ENCODE assay signal across 16 mouse cellular contexts in the genomic region with DNA sequence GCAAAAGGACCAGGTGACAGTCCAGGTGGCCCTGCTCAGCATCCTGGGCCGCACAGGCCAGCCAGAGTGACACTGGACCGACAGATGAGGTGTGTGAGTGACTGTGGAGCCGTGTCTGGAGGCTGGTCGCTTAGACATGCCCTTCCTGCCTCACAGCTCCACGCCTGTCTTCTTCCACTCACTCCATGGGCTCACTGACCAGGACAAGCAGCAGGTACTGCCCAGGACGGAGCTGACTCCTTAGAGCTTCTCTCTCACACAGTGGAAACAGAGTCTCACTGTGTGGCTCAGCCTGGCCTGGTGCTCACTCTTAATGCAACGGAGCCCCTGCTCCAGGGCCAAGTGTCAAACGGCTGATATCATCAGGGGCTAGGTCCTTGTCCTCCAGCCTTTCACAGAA. TPM values are rescaled to one million over a fixed set of nuclear protein-coding genes. Genes with fewer than 3 reads are reported as not detected.
DNase-seq lines count a peak whose midpoint lies in the region; ATAC-seq lines count a peak whose summit lies in the region.
"Had no signal": no experiment of that assay in that cellular context is flagged by ENCODE, and none has a peak within 500 bp of the region (broad histone marks: within the 10 kb centered on the region; RNA-seq: fewer than 3 reads in every experiment).

No protein-coding gene starts in this region.

- peaks cover 5% of the 10 kb centered on the region; the same call in 1 of the 2 replicates for H3K36me3 ChIP-seq in midbrain, embryonic 11.5 days (ENCODE audit: control insufficient read depth, insufficient read depth, low read length)
- peaks cover 83% of the 10 kb centered on the region for H3K36me3 ChIP-seq in midbrain, embryonic 10.5 days

- H3K27ac ChIP-seq in midbrain, embryonic 11.5 days (ENCODE audit: low read depth, low read length): no peak overlapping the region
- no peak overlapping the region for H3K27ac ChIP-seq in midbrain, embryonic 10.5 days (replicated peaks)
- H3K27ac ChIP-seq: embryonic facial prominence, embryonic 10.5 days; embryonic facial prominence, embryonic 12.5 days; forebrain, embryonic 13.5 days; forebrain, embryonic 15.5 days had no signal

- no peaks in the 10 kb centered on the region for H3K27me3 ChIP-seq in midbrain, embryonic 11.5 days (ENCODE audit: control insufficient read depth, insufficient read depth, low read length)
- no peaks in the 10 kb centered on the region for H3K27me3 ChIP-seq in midbrain, embryonic 10.5 days (ENCODE audit: low read depth, poor library complexity, severe bottlenecking)
- H3K27me3 ChIP-seq: embryonic facial prominence, embryonic 12.5 days; forebrain, embryonic 13.5 days; forebrain, embryonic 15.5 days had no signal

- H3K9ac ChIP-seq in midbrain, embryonic 11.5 days (ENCODE audit: low read length): no peak overlapping the region
- H3K9ac ChIP-seq: embryonic facial prominence, embryonic 12.5 days; forebrain, embryonic 13.5 days; forebrain, embryonic 15.5 days; forebrain, postnatal 0 days had no signal

- no peak overlapping the region for H3K4me2 ChIP-seq in midbrain, embryonic 11.5 days
- H3K4me2 ChIP-seq: embryonic facial prominence, embryonic 12.5 days; forebrain, embryonic 13.5 days; forebrain, embryonic 15.5 days had no signal

- no peaks in the 10 kb centered on the region for H3K4me1 ChIP-seq in midbrain, embryonic 11.5 days (ENCODE audit: control insufficient read depth, insufficient read depth, low read length)
- H3K4me1 ChIP-seq in midbrain, embryonic 10.5 days: no peaks in the 10 kb centered on the region
- H3K4me1 ChIP-seq: embryonic facial prominence, embryonic 12.5 days; forebrain, embryonic 13.5 days; forebrain, embryonic 15.5 days had no signal

- 91% methylated on average over 8 of the region's 8 CpGs for WGBS in midbrain, embryonic 11.5 days
- WGBS in midbrain, embryonic 10.5 days: 92% methylated on average over 8 of the region's 8 CpGs

- DNase-seq in cerebellum, adult 8-10 months: peak; percentile 12
- no peak for DNase-seq in cerebellum, adult 9-10 months
- peak; percentile 44 to 61 for DNase-seq in cerebellum, postnatal 14 days
- no peak for DNase-seq in cerebellum, adult 11 months
- DNase-seq in midbrain, embryonic 11.5 days (ENCODE audit: low spot score, missing footprints): peak; percentile 44
- no peak for DNase-seq in midbrain, embryonic 10.5 days (ENCODE audit: low spot score)
- no peak for DNase-seq in spleen, postnatal 36 days (ENCODE audit: low spot score in 2 of 2)
- DNase-seq: adrenal gland, adult 2 months; adrenal gland, postnatal 10 days; adrenal gland, postnatal 25 days; cerebellum, adult 9-11 months; forebrain, postnatal 0 days had no signal

- no peaks in the 10 kb centered on the region for H3K9me3 ChIP-seq in midbrain, embryonic 11.5 days (ENCODE audit: control insufficient read depth, low read length)
- H3K9me3 ChIP-seq in midbrain, embryonic 10.5 days (replicated peaks): no peaks in the 10 kb centered on the region
- H3K9me3 ChIP-seq: embryonic facial prominence, embryonic 10.5 days; embryonic facial prominence, embryonic 12.5 days; forebrain, embryonic 13.5 days; forebrain, embryonic 15.5 days had no signal

- no peak for ATAC-seq in midbrain, embryonic 11.5 days (ENCODE audit: low FRiP score)
- ATAC-seq: forebrain, embryonic 13.5 days; forebrain, embryonic 15.5 days; forebrain, postnatal 0 days had no signal

- H3K4me3 ChIP-seq in midbrain, embryonic 11.5 days (ENCODE audit: low read depth, low read length): no peak overlapping the region
- no peak overlapping the region for H3K4me3 ChIP-seq in midbrain, embryonic 10.5 days
- H3K4me3 ChIP-seq: embryonic facial prominence, embryonic 10.5 days; embryonic facial prominence, embryonic 12.5 days; forebrain, embryonic 13.5 days; forebrain, embryonic 15.5 days had no signal

RNA-seq across cellular contexts. Expression of gene Klhdc4, which starts 33.9 kb away (rescaled TPM):
- polyA plus RNA-seq in midbrain, embryonic 11.5 days (2014; fragmentation: Nextera tagmentation; extraction: Ambion mirVana): 49.4 and 52.9 TPM in 2 replicates
- 62.1 and 64.1 TPM in 2 replicates for polyA plus RNA-seq in midbrain, embryonic 10.5 days (2016; fragmentation: Nextera tagmentation; extraction: Ambion mirVana)

Comparison
In these comparisons a context has a peak if more than half of its experiments do, and no peak if none do; other contexts are left out.
1. DNase-seq: peak in cerebellum, adult 8-10 months (single experiment), cerebellum, postnatal 14 days (2 of 2) and midbrain, embryonic 11.5 days (single experiment); none in cerebellum, adult 9-10 months (single experiment), cerebellum, adult 11 months (single experiment), midbrain, embryonic 10.5 days (single experiment) and spleen, postnatal 36 days (0 of 2).